Mouse (Mus musculus): Measurements from ENCODE around the gene Ugt1a9.

DNA sequence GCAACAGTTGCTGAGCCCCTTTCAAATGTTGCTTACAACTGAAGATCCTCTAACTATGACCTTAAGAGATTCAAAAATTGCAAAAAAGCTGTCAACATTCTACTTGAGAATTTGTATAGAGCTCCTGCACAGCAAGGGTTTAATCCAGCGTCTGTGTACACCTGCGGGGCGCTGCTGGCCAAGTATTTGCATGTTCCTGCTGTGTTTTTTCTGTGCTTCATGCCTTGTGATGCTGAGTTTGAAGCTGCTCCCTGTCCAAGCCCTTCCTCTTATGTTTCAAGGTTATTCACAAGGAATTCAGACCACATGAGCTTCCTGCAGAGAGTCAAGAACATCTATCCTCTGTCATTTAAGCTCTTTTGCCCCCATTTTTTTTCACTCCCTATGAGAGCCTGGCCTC, 121.5 kb downstream of the Ugt1a9 start:
- TF ChIP-seq TAL1 (IDR thresholded peaks at IDR 0.05; ENCODE audit: low read length): no peak
- no peak for TF ChIP-seq GATA1 (IDR thresholded peaks at IDR 0.05; ENCODE audit: low read length)

Measured in erythroblast, embryonic 14.5 days (primary cell).